Mouse (Mus musculus) liver, adult 2 months (tissue): ENCODE data around the gene Shc2.

Experiments used
- CTCF ChIP-seq: fragments of 200-500 bp; IDR thresholded peaks from 2 replicates; pipeline ENCODE4 v1.5.1; 2011; ENCODE audit warnings: low read depth, low read length, control low read depth
- POLR2A ChIP-seq: fragments of 200-500 bp; IDR thresholded peaks from 2 replicates; pipeline ENCODE4 v1.6.1; 2011; ENCODE audit warnings: low read length, control low read depth; ENCODE audit not compliant: insufficient read depth; ENCODE audit errors: extremely low read depth

GRCm38 (mm10) chr10:79581501-79581900 is 56.2 kb downstream of the Shc2 start:
- no peak for TF ChIP-seq CTCF
- TF ChIP-seq POLR2A, result no peak
